Mouse (Mus musculus): ENCODE results near the gene Ankub1.

Gene Ankub1

GRCm38 (mm10) chr3:57653646-57654045 is 39.0 kb downstream of the Ankub1 start:
- TF ChIP-seq NANOG (IDR thresholded peaks at IDR 0.05; ENCODE audit: borderline replicate concordance, low read length): no peak
- TF ChIP-seq CTCF (conservative IDR thresholded peaks at IDR 0.05; ENCODE audit: low read length): no peak
- TF ChIP-seq POU5F1 (IDR thresholded peaks at IDR 0.05; ENCODE audit: borderline replicate concordance, low read length): no peak
- Histone ChIP-seq H3K4me3 (replicated peaks; ENCODE audit: low read length) (no peak overlapping the region), H3K4me1 (replicated peaks; ENCODE audit: low read depth, low read length) (peaks cover 3% of the 10 kb centered on the region), H3K36me3 (ENCODE audit: insufficient read depth, low read length) (peaks cover 11% of the 10 kb centered on the region), H3K27me3 (ENCODE audit: insufficient read depth, low read length) (no peaks in the 10 kb centered on the region), H3K9me3 (ENCODE audit: low read length) (no peaks in the 10 kb centered on the region)

GRCm38 (mm10) chr3:57652485-57652884 is 40.1 kb downstream of the Ankub1 start:
- Histone ChIP-seq H3K9me3 (ENCODE audit: low read length) (no peaks in the 10 kb centered on the region), H3K36me3 (ENCODE audit: insufficient read depth, low read length) (peaks cover 13% of the 10 kb centered on the region), H3K4me3 (replicated peaks; ENCODE audit: low read length) (no peak overlapping the region), H3K4me1 (replicated peaks; ENCODE audit: low read depth, low read length) (peaks cover 3% of the 10 kb centered on the region), H3K27me3 (ENCODE audit: insufficient read depth, low read length) (no peaks in the 10 kb centered on the region)
- TF ChIP-seq CTCF (conservative IDR thresholded peaks at IDR 0.05; ENCODE audit: low read length) (no peak), POU5F1 (IDR thresholded peaks at IDR 0.05; ENCODE audit: borderline replicate concordance, low read length) (no peak), NANOG (IDR thresholded peaks at IDR 0.05; ENCODE audit: borderline replicate concordance, low read length) (no peak)

GRCm38 (mm10) chr3:57651865-57652259 is 40.7 kb downstream of the Ankub1 start:
- Histone ChIP-seq H3K9me3 (ENCODE audit: low read length) (no peaks in the 10 kb centered on the region), H3K4me1 (replicated peaks; ENCODE audit: low read depth, low read length) (peaks cover 3% of the 10 kb centered on the region), H3K4me3 (replicated peaks; ENCODE audit: low read length) (peak overlapping the region; percentile 89), H3K27me3 (ENCODE audit: insufficient read depth, low read length) (no peaks in the 10 kb centered on the region), H3K36me3 (ENCODE audit: insufficient read depth, low read length) (peaks cover 14% of the 10 kb centered on the region)
- TF ChIP-seq CTCF (conservative IDR thresholded peaks at IDR 0.05; ENCODE audit: low read length) (no peak), POU5F1 (IDR thresholded peaks at IDR 0.05; ENCODE audit: borderline replicate concordance, low read length) (no peak), NANOG (IDR thresholded peaks at IDR 0.05; ENCODE audit: borderline replicate concordance, low read length) (no peak)

- H3K9me3 ChIP-seq (ENCODE audit: low read length): no peaks in the 10 kb centered on the region
- peak within 1 kb of the TSS; percentile 89 for H3K4me3 ChIP-seq (replicated peaks; ENCODE audit: low read length)
- H3K4me1 ChIP-seq (replicated peaks; ENCODE audit: low read depth, low read length): peaks cover 3% of the 10 kb centered on the region
- peaks cover 19% of the 10 kb centered on the region for H3K36me3 ChIP-seq (ENCODE audit: insufficient read depth, low read length)
- H3K27me3 ChIP-seq (ENCODE audit: insufficient read depth, low read length): no peaks in the 10 kb centered on the region
- TF ChIP-seq CTCF (conservative IDR thresholded peaks at IDR 0.05; ENCODE audit: low read length) (no peak), POU5F1 (IDR thresholded peaks at IDR 0.05; ENCODE audit: borderline replicate concordance, low read length) (no peak), NANOG (IDR thresholded peaks at IDR 0.05; ENCODE audit: borderline replicate concordance, low read length) (no peak)
Measured at GRCm38 (mm10) chr3:57651231-57651864, 41.3 kb downstream of the Ankub1 start, which contains the start of gene Commd2. Gene Commd2 (minus strand): TSS chr3:57651715.

- Histone ChIP-seq H3K9me3 (ENCODE audit: low read length) (no peaks in the 10 kb centered on the region), H3K36me3 (ENCODE audit: insufficient read depth, low read length) (peaks cover 20% of the 10 kb centered on the region), H3K27me3 (ENCODE audit: insufficient read depth, low read length) (no peaks in the 10 kb centered on the region), H3K4me3 (replicated peaks; ENCODE audit: low read length) (no peak overlapping the region), H3K4me1 (replicated peaks; ENCODE audit: low read depth, low read length) (0 out of 2 replicates have a peak, but pooled peaks cover 7% of the 10 kb centered on the region)
- TF ChIP-seq CTCF (conservative IDR thresholded peaks at IDR 0.05; ENCODE audit: low read length) (no peak), NANOG (IDR thresholded peaks at IDR 0.05; ENCODE audit: borderline replicate concordance, low read length) (peak; percentile 38; the same call in 1 of the 2 replicates), POU5F1 (IDR thresholded peaks at IDR 0.05; ENCODE audit: borderline replicate concordance, low read length) (no peak)
Measured at GRCm38 (mm10) chr3:57643191-57643590, 49.4 kb downstream of the Ankub1 start.

- no peaks in the 10 kb centered on the region for H3K4me1 ChIP-seq (replicated peaks; ENCODE audit: low read depth, low read length)
- H3K9me3 ChIP-seq (ENCODE audit: low read length): no peaks in the 10 kb centered on the region
- TF ChIP-seq POU5F1 (IDR thresholded peaks at IDR 0.05; ENCODE audit: borderline replicate concordance, low read length) (no peak), CTCF (conservative IDR thresholded peaks at IDR 0.05; ENCODE audit: low read length) (no peak), NANOG (IDR thresholded peaks at IDR 0.05; ENCODE audit: borderline replicate concordance, low read length) (no peak)
- H3K4me3 ChIP-seq (replicated peaks; ENCODE audit: low read length): no peak overlapping the region
- no peaks in the 10 kb centered on the region for H3K36me3 ChIP-seq (ENCODE audit: insufficient read depth, low read length)
- H3K27me3 ChIP-seq (ENCODE audit: insufficient read depth, low read length): no peaks in the 10 kb centered on the region
Measured at GRCm38 (mm10) chr3:57637596-57637995, 55.0 kb downstream of the Ankub1 start.

- Histone ChIP-seq H3K9me3 (ENCODE audit: low read length) (no peaks in the 10 kb centered on the region), H3K4me3 (replicated peaks; ENCODE audit: low read length) (no peak overlapping the region), H3K36me3 (ENCODE audit: insufficient read depth, low read length) (no peaks in the 10 kb centered on the region), H3K4me1 (replicated peaks; ENCODE audit: low read depth, low read length) (no peaks in the 10 kb centered on the region), H3K27me3 (ENCODE audit: insufficient read depth, low read length) (no peaks in the 10 kb centered on the region)
- TF ChIP-seq CTCF (conservative IDR thresholded peaks at IDR 0.05; ENCODE audit: low read length): no peak
- TF ChIP-seq NANOG (IDR thresholded peaks at IDR 0.05; ENCODE audit: borderline replicate concordance, low read length): no peak
- no peak for TF ChIP-seq POU5F1 (IDR thresholded peaks at IDR 0.05; ENCODE audit: borderline replicate concordance, low read length)
Measured at GRCm38 (mm10) chr3:57634763-57635487, 57.7 kb downstream of the Ankub1 start.

- no peak for TF ChIP-seq NANOG (IDR thresholded peaks at IDR 0.05; ENCODE audit: borderline replicate concordance, low read length)
- no peak for TF ChIP-seq POU5F1 (IDR thresholded peaks at IDR 0.05; ENCODE audit: borderline replicate concordance, low read length)
- no peak for TF ChIP-seq CTCF (conservative IDR thresholded peaks at IDR 0.05; ENCODE audit: low read length)
Measured at GRCm38 (mm10) chr3:57626954-57627513, 65.6 kb downstream of the Ankub1 start.

More at GRCm38 (mm10) chr3:57626954-57627513, 65.6 kb downstream of the Ankub1 start:
- Histone ChIP-seq H3K4me1 (replicated peaks; ENCODE audit: low read depth, low read length) (peaks cover 4% of the 10 kb centered on the region), H3K27me3 (ENCODE audit: insufficient read depth, low read length) (no peaks in the 10 kb centered on the region), H3K4me3 (replicated peaks; ENCODE audit: low read length) (no peak overlapping the region), H3K36me3 (ENCODE audit: insufficient read depth, low read length) (no peaks in the 10 kb centered on the region), H3K9me3 (ENCODE audit: low read length) (no peaks in the 10 kb centered on the region)
